Mouse (Mus musculus) splenic B cell, adult 2 months (primary cell): ENCODE data around the gene Saa2.

Experiments used
- DNase-seq: peaks from one replicate; pipeline ENCODE4 v3.0.0-alpha.2; 2011; ENCODE audit warnings: low read depth, low spot score
- H3K27me3 ChIP-seq: 2 replicates; pipeline ENCODE4 v1.6.1; 2012; ENCODE audit warnings: mild to moderate bottlenecking, low read length, moderate library complexity, mixed read lengths; ENCODE audit not compliant: control insufficient read depth, poor library complexity, insufficient read depth, severe bottlenecking
- H3K36me3 ChIP-seq: 2 replicates; pipeline ENCODE4 v1.6.1; 2012; ENCODE audit warnings: mild to moderate bottlenecking, low read length, moderate library complexity, mixed read lengths; ENCODE audit not compliant: control insufficient read depth, poor library complexity, insufficient read depth, severe bottlenecking

Gene Saa2

DNA sequence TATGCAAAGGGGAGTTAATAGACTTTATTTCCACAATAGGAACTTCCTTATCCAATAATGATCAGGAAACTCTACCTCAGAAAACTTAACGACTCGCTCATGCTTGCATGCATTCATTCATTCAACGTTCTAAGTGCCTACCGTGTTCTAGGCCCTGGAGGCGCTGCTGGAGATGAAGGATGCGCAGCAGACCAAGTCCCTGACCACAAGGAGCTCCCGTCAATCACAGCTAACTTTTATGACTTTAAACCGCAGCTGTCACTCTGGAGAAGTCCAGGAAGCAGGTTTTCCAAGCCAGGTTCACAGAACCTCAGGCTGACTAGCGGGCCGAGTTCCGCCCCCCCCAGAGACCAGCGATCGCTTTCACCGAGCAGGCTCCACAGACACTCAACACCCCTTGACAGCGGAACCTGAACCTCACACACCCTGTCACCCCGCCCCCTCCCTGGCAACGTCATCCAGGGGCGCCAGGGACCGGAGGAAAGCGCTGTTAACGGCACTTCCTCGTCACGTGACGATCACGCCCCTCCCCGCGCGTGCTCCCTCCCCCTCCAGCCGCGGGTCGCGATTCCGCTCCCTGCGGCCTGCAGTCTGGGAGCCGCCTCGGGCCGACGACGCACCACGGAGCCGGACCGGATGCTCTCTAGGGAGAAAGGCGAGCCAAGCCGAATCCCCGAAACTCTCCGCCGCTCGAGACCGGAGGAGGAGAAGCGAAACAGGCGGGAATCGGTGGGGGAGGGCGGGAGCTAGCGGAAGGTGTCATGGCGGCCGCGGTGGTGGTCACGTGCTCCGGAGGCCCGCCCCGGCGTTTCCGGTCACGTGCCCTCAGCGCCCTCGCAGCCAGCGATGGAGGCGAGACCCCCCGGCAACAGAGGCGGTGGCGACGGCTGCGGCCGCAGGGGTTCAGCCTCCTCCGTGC is 44.0 kb downstream of the Saa2 start, which contains the start of the genes Hps5 and Gtf2h1:
TSS of gene Hps5 (minus strand) at position 778 of the 919 bp plus-strand sequence.
TSS of gene Gtf2h1 (plus strand) at position 817 of the 919 bp plus-strand sequence.
- H3K36me3 ChIP-seq, result peaks cover 6% of the 10 kb centered on the region; the same call in 1 of the 2 replicates
- peak; percentile 98 for DNase-seq
- no peaks in the 10 kb centered on the region for H3K27me3 ChIP-seq

DNA sequence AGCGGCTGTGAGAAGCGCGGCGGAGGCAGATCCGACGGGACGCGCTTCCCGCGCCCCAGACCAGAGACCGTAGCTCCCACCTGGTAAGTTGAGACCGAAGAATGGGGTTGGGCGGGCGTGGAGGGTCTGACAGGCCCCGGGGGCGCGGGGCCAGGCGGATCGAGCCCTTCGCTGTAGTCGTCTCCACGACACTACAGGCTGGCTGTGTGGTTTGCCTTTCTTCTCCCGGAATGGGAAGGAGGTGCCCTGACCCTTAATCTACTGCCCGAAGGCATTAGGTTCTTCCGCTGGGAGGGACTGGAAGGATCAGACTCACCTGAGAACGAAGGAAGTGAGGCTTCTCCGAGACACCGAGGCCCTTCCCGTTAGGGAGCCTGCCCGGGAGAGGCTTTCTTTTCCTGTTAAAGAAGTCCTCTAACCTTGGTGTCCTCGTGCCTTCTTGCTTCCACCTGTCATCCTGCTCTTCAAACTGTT is 44.7 kb downstream of the Saa2 start:
- DNase-seq, result no peak
- H3K36me3 ChIP-seq, result peaks cover 5% of the 10 kb centered on the region; the same call in 1 of the 2 replicates
- no peaks in the 10 kb centered on the region for H3K27me3 ChIP-seq

DNA sequence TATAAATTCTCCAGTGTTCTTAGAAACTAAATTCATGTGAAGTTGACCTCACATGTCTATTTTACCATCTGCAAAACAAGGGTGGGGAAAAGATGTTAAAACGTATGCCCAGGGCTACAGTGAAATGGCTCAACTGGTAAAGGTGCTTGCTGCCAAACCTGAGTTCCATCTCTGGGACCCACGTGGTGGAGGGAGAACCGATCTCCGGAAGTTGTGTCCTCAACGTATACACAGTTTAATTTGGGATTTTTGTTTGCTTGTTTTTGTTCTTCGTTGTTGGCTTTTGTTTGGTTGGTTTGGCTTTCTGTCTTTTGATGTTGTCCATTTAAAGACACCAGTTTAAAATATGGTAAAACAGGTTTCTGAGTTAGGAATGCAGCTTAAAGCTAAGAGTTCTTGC is 45.2 kb downstream of the Saa2 start:
- Histone ChIP-seq H3K27me3 (no peaks in the 10 kb centered on the region), H3K36me3 (peaks cover 8% of the 10 kb centered on the region)
- DNase-seq, result no peak
